21 mouse cellular contexts compared by ENCODE assay signal in genomic region chr5:100380277-100380676, GRCm38 (mm10). TPM values are rescaled to one million over a fixed set of nuclear protein-coding genes. Genes with fewer than 3 reads are reported as not detected.
DNase-seq lines count a peak whose midpoint lies in the region; ATAC-seq and TF ChIP-seq lines count a peak whose summit lies in the region.
"Had no signal": no experiment of that assay in that cellular context is flagged by ENCODE, and none has a peak within 500 bp of the region (broad histone marks: within the 10 kb centered on the region; RNA-seq: fewer than 3 reads in every experiment).

No protein-coding gene starts in this region.

- peak; percentile 51 for ATAC-seq in liver, embryonic 16.5 days (ENCODE audit: low read depth)
- ATAC-seq in stomach, postnatal 0 days (ENCODE audit: low FRiP score, low TSS enrichment): peak; percentile 72; the same call in 1 of the 2 replicates
- ATAC-seq in megakaryocyte, adult 5-6 weeks (ENCODE audit: poor library complexity, severe bottlenecking): no peak
- ATAC-seq: midbrain, embryonic 13.5 days had no signal

- intact Hi-C loops in heart, adult 2 months (cut with DNase I): no loop called here

- no peak for TF ChIP-seq POLR2A in heart, adult 2 months (IDR thresholded peaks at IDR 0.05; ENCODE audit: insufficient read depth, low read depth, low read length)

- no peaks in the 10 kb centered on the region for H3K9me3 ChIP-seq in liver, embryonic 16.5 days (replicated peaks; ENCODE audit: control insufficient read depth, low read length)
- H3K9me3 ChIP-seq in stomach, postnatal 0 days (ENCODE audit: control insufficient read depth, low read length): no peaks in the 10 kb centered on the region
- H3K9me3 ChIP-seq: embryonic facial prominence, embryonic 13.5 days; heart, embryonic 12.5 days; hindbrain, embryonic 13.5 days; limb, embryonic 13.5 days; midbrain, embryonic 13.5 days; neural tube, embryonic 12.5 days had no signal

- no peaks in the 10 kb centered on the region for H3K79me2 ChIP-seq in heart, adult 2 months (replicated peaks; ENCODE audit: control insufficient read depth, insufficient read depth, low read length)

- no peak overlapping the region for H3K27ac ChIP-seq in liver, embryonic 16.5 days (ENCODE audit: low read length)
- H3K27ac ChIP-seq in stomach, postnatal 0 days (replicated peaks): 0 out of 2 replicates have a peak overlapping the region, but pooled peaks have one; percentile 13
- no peak overlapping the region for H3K27ac ChIP-seq in heart, adult 2 months
- H3K27ac ChIP-seq: embryonic facial prominence, embryonic 13.5 days; gastrocnemius, adult 2 months; hindbrain, embryonic 13.5 days; limb, embryonic 13.5 days; macrophage; midbrain, embryonic 13.5 days; neural tube, embryonic 12.5 days had no signal

- TF ChIP-seq CTCF in stomach, postnatal 0 days (IDR thresholded peaks at IDR 0.05; ENCODE audit: low read depth): no peak
- TF ChIP-seq CTCF in heart, adult 2 months (IDR thresholded peaks at IDR 0.05): no peak

- WGBS in liver, embryonic 16.5 days (ENCODE audit: insufficient replicate concordance): 80% methylated on average over 5 of the region's 5 CpGs
- WGBS in stomach, postnatal 0 days: 83% methylated on average over 5 of the region's 5 CpGs
- WGBS in heart, adult 2 months: 95% methylated on average over 5 of the region's 5 CpGs

- TF ChIP-seq EP300 in stomach, postnatal 0 days (optimal IDR thresholded peaks at IDR 0.05): no peak
- no peak for TF ChIP-seq EP300 in heart, adult 2 months (IDR thresholded peaks at IDR 0.05; ENCODE audit: insufficient read depth, low read depth, low read length)

- H3K27me3 ChIP-seq in liver, embryonic 16.5 days (ENCODE audit: control insufficient read depth, insufficient read depth, low read depth, low read length): no peaks in the 10 kb centered on the region
- no peaks in the 10 kb centered on the region for H3K27me3 ChIP-seq in stomach, postnatal 0 days (ENCODE audit: control insufficient read depth, insufficient read depth, low read length)
- H3K27me3 ChIP-seq in heart, adult 2 months (ENCODE audit: control insufficient read depth, insufficient read depth, low read length): no peaks in the 10 kb centered on the region
- H3K27me3 ChIP-seq: CH12.LX; embryonic facial prominence, embryonic 13.5 days; heart, embryonic 12.5 days; hindbrain, embryonic 13.5 days; limb, embryonic 13.5 days; midbrain, embryonic 13.5 days; neural tube, embryonic 12.5 days had no signal

- H3K4me3 ChIP-seq in liver, embryonic 16.5 days (ENCODE audit: low read depth, low read length): no peak overlapping the region
- H3K4me3 ChIP-seq in stomach, postnatal 0 days (ENCODE audit: low read depth, low read length): no peak overlapping the region
- no peak overlapping the region for H3K4me3 ChIP-seq in heart, adult 2 months
- H3K4me3 ChIP-seq: embryonic facial prominence, embryonic 13.5 days; gastrocnemius, adult 2 months; heart, embryonic 12.5 days; hindbrain, embryonic 13.5 days; limb, embryonic 13.5 days; midbrain, embryonic 13.5 days; neural tube, embryonic 12.5 days had no signal

- DNase-seq in liver: no peak
- DNase-seq in kidney, adult 9 months: peak; percentile 94
- DNase-seq in kidney, postnatal 36 days: peak; percentile 77 to 87
- DNase-seq in stomach, postnatal 0 days (ENCODE audit: low spot score): peak; percentile 49
- DNase-seq in heart, adult 18-20 months: no peak
- DNase-seq in heart, adult 2 months: no peak
- DNase-seq: cerebellum, adult 9-11 months; gastrocnemius, adult 2 months; heart, postnatal 14 days; lung, embryonic 14.5 days; right cerebral cortex, adult 18-20 months had no signal

- H3K9ac ChIP-seq in liver, embryonic 16.5 days (ENCODE audit: low read depth, low read length): no peak overlapping the region
- no peak overlapping the region for H3K9ac ChIP-seq in stomach, postnatal 0 days (ENCODE audit: low read length)
- no peak overlapping the region for H3K9ac ChIP-seq in heart, adult 2 months (ENCODE audit: low read depth, low read length)
- H3K9ac ChIP-seq: embryonic facial prominence, embryonic 13.5 days; heart, embryonic 12.5 days; hindbrain, embryonic 13.5 days; limb, embryonic 13.5 days; lung, embryonic 14.5 days; midbrain, embryonic 13.5 days; neural tube, embryonic 12.5 days had no signal

- no peak overlapping the region for H3K4me2 ChIP-seq in liver, embryonic 16.5 days (ENCODE audit: low read depth, low read length)
- H3K4me2 ChIP-seq in stomach, postnatal 0 days (replicated peaks; ENCODE audit: low read depth): no peak overlapping the region
- H3K4me2 ChIP-seq: embryonic facial prominence, embryonic 13.5 days; heart, embryonic 12.5 days; hindbrain, embryonic 13.5 days; limb, embryonic 13.5 days; lung, embryonic 14.5 days; midbrain, embryonic 13.5 days; neural tube, embryonic 12.5 days had no signal

- peaks cover 16% of the 10 kb centered on the region for H3K36me3 ChIP-seq in liver, embryonic 16.5 days (ENCODE audit: control insufficient read depth, insufficient read depth)
- H3K36me3 ChIP-seq in stomach, postnatal 0 days (ENCODE audit: control insufficient read depth, insufficient read depth, low read length): peaks cover 53% of the 10 kb centered on the region
- H3K36me3 ChIP-seq in heart, adult 2 months (ENCODE audit: control insufficient read depth, insufficient read depth, low read length): no peaks in the 10 kb centered on the region

- H3K4me1 ChIP-seq in liver, embryonic 16.5 days (ENCODE audit: control insufficient read depth, low read depth, low read length): no peaks in the 10 kb centered on the region; the same call in 1 of the 2 replicates
- H3K4me1 ChIP-seq in stomach, postnatal 0 days (replicated peaks; ENCODE audit: control insufficient read depth, insufficient read depth): no peaks in the 10 kb centered on the region
- no peaks in the 10 kb centered on the region for H3K4me1 ChIP-seq in heart, adult 2 months (ENCODE audit: control insufficient read depth, insufficient read depth, low read length)
- H3K4me1 ChIP-seq: embryonic facial prominence, embryonic 13.5 days; heart, embryonic 12.5 days; hindbrain, embryonic 13.5 days; limb, embryonic 13.5 days; midbrain, embryonic 13.5 days; neural tube, embryonic 12.5 days had no signal

RNA-seq across cellular contexts. Expression of gene Sec31a, which starts 35.8 kb away (rescaled TPM):
- polyA plus RNA-seq in liver, embryonic 16.5 days (2015; fragmentation: Nextera tagmentation; extraction: Ambion mirVana): 52.9 and 67.4 TPM in 2 replicates
- 102 and 104 TPM in 2 replicates for polyA plus RNA-seq in stomach, postnatal 0 days (2015; fragmentation: Nextera tagmentation; extraction: Ambion mirVana)
- 100 to 1,000 TPM in 1 of 2 experiments, 10 to 100 TPM in 1; 93.5 to 101 TPM for total RNA-seq in heart, adult 18-20 months (2021)
- total RNA-seq in megakaryocyte, adult 5-6 weeks (2015): 99.2 and 106 TPM in 2 replicates
- 101 and 106 TPM in 2 replicates for total RNA-seq in megakaryocyte, adult 5-6 weeks (2017)
- 100 to 1,000 TPM; 101 to 111 TPM for total RNA-seq in heart, adult 2 months (2021)
- 184 and 201 TPM in 2 replicates for polyA plus RNA-seq in heart, adult 2 months (2012; rRNA removed)

Comparison
In these comparisons a context has a peak if more than half of its experiments do, and no peak if none do; other contexts are left out.
1. DNase-seq: peak in kidney, adult 9 months (single experiment), kidney, postnatal 36 days (2 of 2) and stomach, postnatal 0 days (single experiment); none in liver (single experiment), heart, adult 18-20 months (0 of 2) and heart, adult 2 months (0 of 2).